Mouse (Mus musculus) cerebellum, adult 2 months (tissue): Measurements from ENCODE around the gene Fip1l1. TPM values are rescaled to one million over a fixed set of nuclear protein-coding genes. Genes with fewer than 3 reads are reported as not detected.

ENCODE experiments used
- DNase-seq, 2 experiments: peaks; one replicate each; pipeline ENCODE4 v3.0.0; 2021
- H3K27ac ChIP-seq: fragments of 200-500 bp; 2 replicates; pipeline ENCODE4 v1.5.1; 2012; ENCODE audit warnings: low read length, control low read depth, inconsistent platforms; ENCODE audit not compliant: insufficient read depth
- H3K27me3 ChIP-seq: fragments of 200-500 bp; 2 replicates; pipeline ENCODE4 v1.6.1; 2012; ENCODE audit warnings: inconsistent platforms, mild to moderate bottlenecking, low read length, moderate library complexity; ENCODE audit not compliant: control insufficient read depth, insufficient read depth
- H3K4me1 ChIP-seq: fragments of 200-500 bp; 2 replicates; pipeline ENCODE4 v1.6.1; 2011; ENCODE audit warnings: low read length; ENCODE audit not compliant: control insufficient read depth, insufficient read depth
- H3K4me3 ChIP-seq: fragments of 200-500 bp; replicated peaks from 2 replicates; pipeline ENCODE3; 2011; ENCODE audit warnings: mild to moderate bottlenecking, low read depth, low read length, control low read depth; ENCODE audit not compliant: insufficient read depth
- CTCF ChIP-seq: fragments of 200-500 bp; IDR thresholded peaks from 2 replicates; pipeline ENCODE4 v1.5.1; 2011; ENCODE audit warnings: low read depth, mild to moderate bottlenecking, control low read depth, low read length, moderate library complexity, borderline replicate concordance; ENCODE audit not compliant: insufficient read depth
- POLR2A ChIP-seq: fragments of 200-500 bp; IDR thresholded peaks from 2 replicates; pipeline ENCODE4 v1.6.1; 2011; ENCODE audit warnings: low read length, control low read depth, borderline replicate concordance; ENCODE audit not compliant: insufficient read depth
- WGBS: fragments of 180-500 bp; shearing (Covaris S2); methylation state at CpG from one replicate; pipeline ENCODE4 v1.1.7; 2018; 5-methylcytosine and 5-hydroxymethylcytosine counted together
- polyA plus RNA-seq: library from polyadenylated mRNA; depleted of rRNA; stranded (reverse); fragments of >200 nt; gene quantifications from 2 replicates; pipeline ENCODE4 v1.2.3, GENCODE M21; 2012

Fip1l1 gene
- polyA plus RNA-seq, 1 experiment: 61.1 TPM

DNA sequence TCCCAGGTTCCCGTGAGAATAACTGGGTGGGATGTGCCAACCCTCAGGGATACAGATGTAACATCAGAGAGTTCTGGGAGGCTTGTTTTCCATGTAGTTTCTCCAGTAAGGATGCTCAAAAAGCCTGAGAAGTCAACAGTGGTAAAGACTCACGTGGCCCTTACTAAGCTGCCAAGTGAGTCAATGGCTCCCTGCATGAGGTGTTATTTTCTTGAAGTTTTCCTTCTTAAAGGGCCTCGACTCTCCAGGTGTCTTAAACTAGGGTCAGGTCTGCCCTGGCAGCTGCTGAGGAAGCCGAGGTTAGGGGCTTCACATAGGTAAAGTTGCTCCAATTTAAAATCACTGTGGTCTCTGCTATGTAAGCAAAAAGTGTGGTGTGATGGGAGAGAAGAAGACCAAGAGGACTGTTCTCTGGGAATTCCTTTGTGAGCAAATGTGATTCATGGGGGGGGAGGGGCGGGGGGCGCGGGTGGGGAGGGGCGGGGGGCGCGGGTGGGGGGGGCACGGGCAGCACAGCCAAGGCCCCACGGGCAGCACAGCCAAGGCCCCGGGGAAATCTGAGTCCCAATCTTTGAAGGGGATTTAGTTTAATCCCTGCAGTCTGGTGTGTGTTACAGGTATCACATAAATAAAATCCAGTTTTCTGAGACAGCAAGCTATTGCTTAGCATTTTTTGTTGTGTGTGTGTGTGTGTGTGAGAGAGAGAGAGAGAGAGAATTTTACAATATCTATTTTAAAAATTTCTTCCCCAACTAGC, 82.7 kb downstream of the Fip1l1 start:
- no peak overlapping the region for H3K27ac ChIP-seq
- no peaks in the 10 kb centered on the region for H3K4me1 ChIP-seq
- TF ChIP-seq POLR2A (no peak), CTCF (no peak)
- WGBS: 66% methylated on average over 13 of the region's 13 CpGs
- peaks cover 1% of the 10 kb centered on the region; the same call in 1 of the 2 replicates for H3K27me3 ChIP-seq
- DNase-seq: no peak
- no peak overlapping the region for H3K4me3 ChIP-seq

DNA sequence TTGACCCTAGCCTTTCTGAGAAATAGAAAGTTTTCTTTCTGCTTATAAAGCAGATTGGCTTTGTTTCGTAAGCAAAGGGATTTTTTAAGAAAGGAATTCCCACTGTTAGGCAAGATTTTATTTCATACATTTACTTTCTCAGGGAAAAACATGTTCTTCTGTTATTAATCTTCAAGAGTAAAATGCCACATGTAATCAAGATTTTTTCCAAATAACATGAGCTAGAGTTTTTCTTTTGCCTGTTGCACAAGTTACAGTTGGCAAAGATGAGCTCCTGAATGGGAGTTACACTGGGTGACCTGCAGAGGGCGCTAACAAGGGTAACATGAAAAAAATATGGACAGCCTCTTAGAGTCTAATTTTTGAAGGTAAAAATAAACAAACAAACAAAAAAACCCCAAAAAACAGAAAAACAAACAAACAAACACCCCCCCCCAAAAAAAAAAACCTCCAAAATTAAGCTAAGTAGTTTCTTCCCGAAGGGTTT, 83.4 kb downstream of the Fip1l1 start:
- no peak for TF ChIP-seq POLR2A
- TF ChIP-seq CTCF: peak; percentile 46; the same call in 1 of the 2 replicates
- Histone ChIP-seq H3K27me3 (peaks cover 1% of the 10 kb centered on the region; the same call in 1 of the 2 replicates), H3K27ac (no peak overlapping the region), H3K4me1 (no peaks in the 10 kb centered on the region), H3K4me3 (no peak overlapping the region)
- 70% methylated on average over 3 of the region's 3 CpGs for WGBS
- peak in 1 of 2 experiments; percentile 13 for DNase-seq

DNA sequence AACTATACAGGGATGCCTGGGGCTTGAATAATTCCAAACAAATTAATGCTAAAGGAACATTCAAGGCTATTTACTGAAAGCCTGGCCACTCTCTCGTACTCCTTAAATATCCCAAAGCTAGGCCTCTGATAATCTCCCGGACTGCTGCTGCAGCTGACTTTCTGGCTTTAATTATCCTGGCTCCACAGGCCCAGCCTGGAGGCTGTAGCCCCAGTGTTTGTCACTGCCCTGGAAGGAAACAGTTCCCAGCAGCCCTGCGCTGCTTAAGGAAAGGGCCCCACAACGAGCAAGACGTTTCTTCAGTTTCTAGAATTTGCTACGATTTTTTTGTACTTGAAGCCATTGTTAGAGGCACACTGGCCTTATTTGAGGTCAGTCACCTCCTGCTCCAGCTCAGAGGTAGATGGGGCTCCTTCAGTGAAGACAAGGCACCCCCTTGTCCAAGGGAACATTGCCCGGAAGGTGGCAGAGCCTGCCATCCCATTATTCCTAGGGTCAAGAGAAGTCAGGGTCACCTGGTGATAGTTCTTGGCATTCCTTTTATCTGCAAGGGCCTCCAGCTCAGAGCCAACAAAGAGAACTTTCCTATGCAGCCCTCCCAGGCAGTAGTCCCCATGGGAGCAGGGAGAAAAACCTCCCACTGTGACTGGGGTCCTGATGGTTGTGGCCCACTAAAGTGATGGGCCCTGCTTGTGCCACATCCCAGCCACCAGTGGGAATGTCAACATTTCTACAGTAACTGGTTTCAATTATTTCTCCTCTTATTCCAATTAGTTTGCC, 86.6 kb downstream of the Fip1l1 start:
- Histone ChIP-seq H3K4me3 (no peak overlapping the region), H3K27me3 (no peaks in the 10 kb centered on the region; the same call in 1 of the 2 replicates), H3K4me1 (no peaks in the 10 kb centered on the region; the same call in 1 of the 2 replicates), H3K27ac (no peak overlapping the region)
- 87% methylated on average over 7 of the region's 7 CpGs for WGBS
- DNase-seq: no peak
- no peak for TF ChIP-seq POLR2A
- no peak for TF ChIP-seq CTCF

DNA sequence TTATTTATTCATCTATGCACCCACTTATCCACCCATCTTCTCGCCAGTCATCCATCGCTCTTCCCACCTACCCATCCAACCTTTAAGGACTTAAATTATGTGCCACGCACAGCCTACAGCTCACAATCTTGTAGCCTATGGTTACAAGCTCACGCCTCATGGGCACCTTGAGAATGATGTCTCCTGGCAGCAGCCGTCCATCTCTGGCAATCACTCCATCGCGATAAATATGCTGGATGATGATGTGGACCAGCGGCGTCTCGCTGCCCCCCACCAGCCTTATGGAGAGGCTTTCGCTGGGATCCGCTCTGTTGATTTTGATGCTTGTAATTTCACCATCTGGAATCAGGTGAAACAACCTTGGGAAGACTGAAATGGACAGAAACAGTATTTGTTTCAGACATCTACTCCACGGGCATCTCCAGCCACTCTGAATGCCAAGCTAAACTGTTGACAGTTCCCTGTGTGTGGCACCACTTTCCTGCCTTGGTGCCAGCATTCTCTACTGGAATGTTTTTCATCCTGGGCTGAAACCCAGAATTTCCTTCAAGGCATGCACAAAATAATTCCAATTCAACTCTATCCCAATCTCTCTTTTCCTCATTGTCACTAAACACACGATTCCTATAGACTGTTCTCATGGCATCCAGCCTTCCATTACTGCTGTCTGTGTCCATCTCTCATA, 88.2 kb downstream of the Fip1l1 start:
- Histone ChIP-seq H3K27me3 (no peaks in the 10 kb centered on the region; the same call in 1 of the 2 replicates), H3K4me1 (no peaks in the 10 kb centered on the region; the same call in 1 of the 2 replicates), H3K27ac (no peak overlapping the region), H3K4me3 (no peak overlapping the region)
- DNase-seq: no peak
- WGBS: 46% methylated on average over 14 of the region's 14 CpGs
- TF ChIP-seq CTCF (no peak), POLR2A (no peak)

DNA sequence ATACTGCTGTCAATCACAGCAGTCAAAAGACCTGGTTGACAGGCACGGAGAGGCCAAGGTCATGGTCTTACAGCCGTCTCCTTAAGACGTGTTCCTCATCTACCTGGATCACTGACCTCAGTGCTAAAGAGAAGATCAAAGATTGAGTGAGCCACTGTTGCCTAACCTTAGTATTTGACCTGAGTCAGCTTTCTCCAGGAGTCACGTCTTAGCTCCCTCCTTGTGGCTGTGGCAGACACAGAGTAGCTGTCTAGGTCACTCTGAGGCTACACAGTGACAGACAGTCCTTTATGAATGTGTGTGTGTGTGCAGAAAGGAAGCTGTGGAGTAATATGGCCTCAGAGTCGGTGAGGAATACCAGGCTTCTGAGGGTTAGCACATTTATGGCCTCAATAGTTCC, 89.1 kb downstream of the Fip1l1 start:
- 79% methylated on average over 5 of the region's 5 CpGs for WGBS
- TF ChIP-seq CTCF (no peak), POLR2A (no peak)
- Histone ChIP-seq H3K27me3 (no peaks in the 10 kb centered on the region; the same call in 1 of the 2 replicates), H3K27ac (no peak overlapping the region), H3K4me3 (no peak overlapping the region), H3K4me1 (no peaks in the 10 kb centered on the region; the same call in 1 of the 2 replicates)
- DNase-seq: no peak

DNA sequence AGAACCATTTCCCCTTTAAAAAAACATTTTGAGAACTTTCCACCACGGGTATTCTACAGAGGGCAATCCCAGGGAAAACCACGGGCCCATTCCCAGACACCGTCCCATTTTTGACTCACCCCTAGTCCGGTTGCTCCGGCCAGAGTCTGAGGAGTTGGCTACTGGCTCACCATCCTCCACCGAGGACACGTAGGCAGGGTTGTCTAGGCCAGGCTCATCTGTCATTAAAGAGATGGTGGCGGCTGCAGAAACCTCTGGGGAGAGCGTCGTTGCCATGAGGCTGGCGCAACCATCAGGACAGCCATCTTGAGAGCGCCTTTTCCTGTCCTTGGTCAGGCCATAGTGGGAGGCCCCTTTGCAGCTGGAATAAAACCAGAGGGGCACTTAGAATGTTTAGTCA, 92.8 kb downstream of the Fip1l1 start:
- DNase-seq: no peak
- H3K27ac ChIP-seq: no peak overlapping the region
- 91% methylated on average over 12 of the region's 12 CpGs for WGBS
- H3K27me3 ChIP-seq: no peaks in the 10 kb centered on the region
- TF ChIP-seq CTCF (no peak), POLR2A (no peak)
- no peaks in the 10 kb centered on the region; the same call in none of the 2 replicates for H3K4me1 ChIP-seq
- H3K4me3 ChIP-seq: no peak overlapping the region

DNA sequence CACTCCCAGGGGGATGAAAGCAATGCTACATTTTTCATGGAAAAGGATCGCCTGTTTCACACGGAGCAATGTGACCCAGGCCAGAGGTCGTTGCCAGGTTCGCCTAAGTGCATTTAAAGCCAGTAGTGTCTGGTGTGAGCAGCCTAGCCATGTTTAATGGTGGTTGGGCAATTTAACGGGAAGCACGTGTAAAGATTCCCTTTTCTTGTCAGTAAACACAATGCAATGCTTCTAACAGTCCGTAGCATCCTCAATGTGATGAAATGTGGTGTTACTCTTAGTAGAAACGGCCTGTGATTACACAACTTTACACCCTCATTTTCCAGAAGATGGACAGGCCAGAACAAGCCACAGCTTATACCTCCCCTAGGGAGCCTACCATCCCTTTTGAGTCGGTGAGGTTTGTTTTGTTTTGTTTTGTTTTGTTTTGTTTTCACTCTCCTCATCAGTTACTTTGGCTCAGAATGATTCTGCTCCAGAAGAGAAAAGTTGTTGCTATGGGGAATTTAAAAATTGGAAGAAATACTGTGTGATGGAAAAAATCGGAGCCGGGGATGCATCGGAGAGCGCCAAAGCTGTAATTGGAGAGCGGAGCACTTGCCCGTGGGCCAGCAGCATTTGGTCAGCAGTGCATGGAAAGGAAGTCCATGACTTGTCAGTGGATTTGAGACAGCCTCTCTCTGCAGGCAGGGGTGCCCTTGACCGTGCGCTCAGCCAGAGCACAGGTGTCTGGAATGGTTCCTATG, 97.3 kb downstream of the Fip1l1 start:
- 49% methylated on average over 17 of the region's 17 CpGs for WGBS
- no peak for TF ChIP-seq CTCF
- Histone ChIP-seq H3K4me1 (no peaks in the 10 kb centered on the region; the same call in 1 of the 2 replicates), H3K4me3 (no peak overlapping the region), H3K27ac (no peak overlapping the region), H3K27me3 (no peaks in the 10 kb centered on the region)
- DNase-seq: peak in 1 of 2 experiments; percentile 20
